Mouse (Mus musculus): ENCODE data around the gene Sema5a.
A peak's percentile ranks its signal among the peaks of the same experiment; 100 is the strongest.

The Sema5a gene

GRCm38 (mm10) chr15:32626031-32626430 is 381.4 kb downstream of the Sema5a start:
- DNase-seq (ENCODE audit: low read depth, low spot score): no peak

DNA sequence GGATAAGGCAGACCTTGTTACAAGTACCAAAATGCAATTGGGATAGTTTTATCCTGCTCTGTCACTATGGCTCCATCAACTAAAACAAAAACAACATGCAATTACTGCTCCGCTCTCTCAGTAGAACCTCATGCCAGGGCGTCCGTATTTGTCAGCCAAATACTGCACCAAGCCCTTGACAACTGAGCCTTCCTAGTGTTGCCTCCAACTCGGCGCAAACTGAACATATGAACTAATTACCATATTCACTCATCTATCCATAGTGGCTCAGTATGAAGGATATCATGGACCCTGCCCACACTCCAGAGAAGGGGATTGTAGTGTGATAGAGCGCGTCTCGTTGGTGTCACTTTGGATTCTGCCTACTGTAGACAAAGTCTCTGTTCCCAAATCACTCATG is 389.1 kb downstream of the Sema5a start:
- DNase-seq (ENCODE audit: low read depth, low spot score): no peak

GRCm38 (mm10) chr15:32637879-32638278 is 393.3 kb downstream of the Sema5a start:
- no peak for DNase-seq (ENCODE audit: low read depth, low spot score)

DNA sequence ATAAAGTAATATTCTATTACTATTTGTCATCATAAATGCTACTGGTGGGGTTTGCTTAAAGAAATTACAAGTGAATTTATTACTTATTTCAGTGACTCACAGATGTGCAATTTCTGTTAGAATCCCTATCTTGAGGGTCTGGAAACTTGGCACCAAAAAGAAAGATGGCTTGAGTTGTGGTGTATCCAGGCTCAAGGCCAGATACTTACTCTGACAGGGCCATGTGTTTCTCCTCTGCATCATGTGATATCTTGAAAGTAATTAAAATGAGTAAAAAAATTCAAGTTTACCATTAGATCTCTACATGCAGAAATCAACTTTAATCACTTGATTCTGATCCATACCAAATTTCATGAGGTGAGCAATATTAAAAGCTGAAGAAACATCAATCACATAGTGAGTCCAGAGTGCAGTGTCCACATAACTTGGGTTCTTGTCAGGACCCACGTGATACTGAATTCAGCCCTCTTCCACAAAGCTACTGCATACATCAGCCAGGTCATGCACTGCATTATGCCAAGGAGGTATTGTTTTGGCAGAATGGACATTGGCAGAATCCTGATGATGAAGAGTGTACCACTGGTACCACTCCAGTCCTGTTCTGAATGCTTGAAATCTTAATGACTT is 402.6 kb downstream of the Sema5a start:
- DNase-seq (ENCODE audit: low read depth, low spot score): no peak

DNA sequence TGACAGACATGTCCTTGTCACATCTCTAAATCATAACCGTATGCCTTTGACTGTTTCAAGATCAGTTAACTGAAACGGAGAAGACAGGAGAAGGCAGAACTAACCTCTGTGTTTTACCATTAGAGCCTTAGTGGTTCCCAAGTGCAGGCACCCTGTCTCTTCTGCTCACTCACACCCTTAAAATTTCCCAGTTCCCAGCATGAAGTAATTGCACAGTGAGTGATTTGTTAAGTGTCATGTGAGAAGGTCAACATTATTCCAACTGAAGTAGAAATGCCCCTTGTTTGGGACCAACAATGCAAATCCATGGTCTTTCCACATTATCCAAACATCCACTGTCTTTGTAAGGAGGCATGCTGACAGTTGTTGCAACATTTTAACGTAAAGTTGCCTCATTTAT is 409.4 kb downstream of the Sema5a start:
- DNase-seq (ENCODE audit: low read depth, low spot score): no peak

- no peak for DNase-seq (ENCODE audit: low read depth, low spot score)
These were observed 411.4 kb downstream of the Sema5a start for GRCm38 (mm10) chr15:32656017-32656416.

DNA sequence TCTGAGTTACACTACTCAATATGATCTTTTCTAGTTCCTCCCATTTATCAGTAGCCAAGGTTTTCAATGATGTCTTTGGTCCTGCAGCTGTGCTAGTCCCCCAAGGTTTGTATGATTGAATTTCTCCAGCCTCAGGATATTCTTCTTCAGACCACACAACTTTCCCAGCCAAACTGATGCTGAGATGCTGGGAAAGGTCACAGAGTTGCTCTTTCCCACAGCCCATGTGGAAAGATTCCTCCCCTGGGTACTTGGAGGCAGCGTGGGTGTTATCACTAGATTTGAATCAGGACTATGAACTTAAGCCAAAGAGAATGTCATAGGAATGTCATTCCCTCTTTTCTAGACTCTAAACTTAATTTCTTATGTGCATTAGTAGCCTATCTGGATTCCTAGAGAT is 431.8 kb downstream of the Sema5a start:
- no peak for DNase-seq (ENCODE audit: low read depth, low spot score)

GRCm38 (mm10) chr15:32685152-32685551 is 440.5 kb downstream of the Sema5a start:
- DNase-seq (ENCODE audit: low read depth, low spot score): no peak

DNA sequence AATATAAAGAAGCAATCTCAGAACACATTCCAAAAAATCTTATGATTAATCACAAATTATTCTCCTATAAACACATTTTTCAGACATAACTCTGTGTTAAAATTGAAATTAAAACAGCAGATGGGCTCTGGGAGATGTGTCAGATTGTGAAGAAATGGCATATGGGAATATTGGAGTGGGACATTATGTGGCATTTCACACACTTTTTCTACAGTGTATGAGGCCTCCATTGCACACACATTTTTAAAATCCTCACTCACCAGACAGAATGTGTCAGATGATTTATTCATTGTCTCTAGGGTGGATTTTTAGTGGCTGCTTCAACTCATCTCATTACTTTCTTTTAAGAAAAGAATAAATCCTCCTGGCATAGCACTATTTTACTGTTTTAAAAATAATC is 446.4 kb downstream of the Sema5a start:
- no peak for DNase-seq (ENCODE audit: low read depth, low spot score)

DNA sequence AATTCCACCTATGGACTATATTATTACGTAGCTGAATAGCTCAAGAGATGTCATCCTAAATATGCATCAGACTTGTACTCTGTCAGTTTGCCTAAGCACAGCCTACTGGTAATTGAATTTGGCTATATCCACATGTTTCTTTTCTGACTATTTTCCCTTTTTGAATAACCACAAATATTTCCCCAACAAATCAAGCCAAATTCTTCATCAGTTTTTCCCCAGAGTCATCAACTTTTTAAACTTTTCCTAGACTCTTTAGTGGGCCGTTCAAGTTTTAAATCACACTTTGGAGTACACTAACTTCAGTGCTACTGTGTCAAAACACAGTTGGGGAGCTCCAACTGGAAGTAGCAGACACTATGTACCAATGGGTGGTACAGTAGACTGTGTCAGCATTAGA is 448.4 kb downstream of the Sema5a start:
- DNase-seq (ENCODE audit: low read depth, low spot score): no peak

DNA sequence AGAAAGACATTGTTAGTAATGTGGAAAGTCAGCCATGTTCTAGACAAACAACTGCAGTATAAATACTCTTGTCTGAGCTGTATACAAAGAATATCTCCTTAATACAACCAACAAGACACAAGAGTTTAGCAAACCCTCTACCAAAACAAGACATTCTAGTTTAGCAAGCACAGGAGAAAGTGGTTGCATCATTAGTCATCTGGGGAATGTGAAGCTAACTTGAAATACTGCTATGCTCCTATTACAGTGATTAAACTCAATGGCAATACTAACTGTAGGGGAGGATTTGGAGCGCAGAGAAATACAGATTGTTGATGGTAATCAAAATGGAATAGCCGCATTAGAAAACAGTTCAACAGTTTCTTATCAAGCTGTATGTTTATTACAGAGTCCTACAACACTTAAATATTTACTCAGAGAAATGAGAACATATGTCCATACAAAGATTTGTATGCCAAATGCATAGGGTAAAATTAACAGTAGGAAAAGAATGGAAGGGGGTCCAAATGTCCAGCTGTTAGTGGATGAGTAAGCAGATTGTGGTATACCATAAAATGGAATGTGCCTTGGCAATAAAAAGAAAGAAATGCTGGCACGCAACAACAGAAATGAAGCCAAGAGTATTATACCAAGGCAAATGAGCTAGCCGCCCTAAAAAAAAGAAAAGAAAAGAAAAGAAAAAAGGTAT is 472.8 kb downstream of the Sema5a start:
- DNase-seq (ENCODE audit: low read depth, low spot score): no peak

DNA sequence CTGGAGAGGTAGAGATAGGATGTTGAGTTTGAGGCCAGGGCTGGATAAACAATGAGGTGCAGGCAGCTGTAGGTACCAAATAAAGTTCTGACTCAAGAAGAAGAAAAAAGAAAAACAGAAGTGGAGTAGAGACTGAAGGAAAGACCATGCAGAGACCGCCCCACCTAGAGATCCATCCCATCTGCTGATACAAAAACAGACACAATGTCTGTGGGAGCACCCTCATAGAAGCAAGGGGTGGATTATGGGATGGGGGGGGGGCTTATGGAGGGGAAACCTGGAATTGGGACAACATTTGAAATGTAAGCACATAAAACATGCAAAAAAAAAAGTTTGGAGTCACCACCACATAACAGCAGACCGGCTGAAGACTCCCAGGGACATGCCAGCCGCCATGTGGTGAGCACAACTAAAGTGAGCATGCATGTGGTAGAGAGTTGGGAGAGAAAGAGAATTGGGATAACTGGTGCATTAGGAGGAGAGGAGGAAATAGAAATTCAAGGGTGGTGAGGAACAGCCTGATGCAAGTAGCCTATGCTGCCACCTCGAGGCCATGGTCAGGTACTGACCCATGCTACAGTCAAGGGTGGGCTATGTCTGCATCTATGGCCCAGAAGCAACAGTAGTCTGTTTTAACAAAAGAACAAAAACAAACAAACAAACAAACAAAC is 473.8 kb downstream of the Sema5a start:
- peak; percentile 67 for DNase-seq (ENCODE audit: low read depth, low spot score)

DNA sequence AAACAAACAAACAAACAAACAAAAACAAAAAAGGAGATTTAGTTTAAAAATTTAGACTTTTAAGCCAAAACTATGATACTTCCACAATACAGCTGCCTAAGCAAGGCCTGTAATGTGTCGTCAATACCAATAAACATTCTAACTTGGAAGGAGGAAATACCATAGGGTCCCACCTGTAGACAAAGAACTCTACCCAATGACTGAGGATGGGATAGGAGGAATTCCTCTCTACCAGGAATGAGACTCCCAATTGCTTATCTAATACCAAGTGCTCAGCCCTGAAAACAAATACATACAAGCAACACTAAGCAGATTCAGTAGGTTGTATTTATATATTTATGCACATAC is 474.3 kb downstream of the Sema5a start:
- DNase-seq (ENCODE audit: low read depth, low spot score): no peak

DNA sequence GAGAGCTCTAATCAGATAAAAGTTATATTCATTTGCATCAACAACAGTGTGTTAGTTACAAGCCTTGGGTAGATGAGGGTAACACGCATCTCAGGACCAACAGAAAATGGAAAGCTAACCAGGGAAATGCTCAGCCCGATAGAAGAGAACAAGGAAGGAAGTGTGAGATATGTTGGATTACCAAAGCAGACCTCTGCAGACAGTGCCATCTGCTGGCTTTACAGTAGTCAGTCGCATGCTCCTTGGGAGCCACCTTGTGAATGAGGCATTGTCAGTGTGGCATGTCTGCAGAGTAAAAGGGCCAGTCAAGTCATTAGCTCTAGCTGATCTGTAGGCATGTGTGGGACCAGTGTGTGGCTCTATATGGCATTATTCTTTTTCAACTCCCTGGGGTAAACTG is 486.2 kb downstream of the Sema5a start:
- peak; percentile 16 for DNase-seq (ENCODE audit: low read depth, low spot score)

Data from embryo, embryonic 11.5 days (tissue).